Mouse (Mus musculus): ENCODE measurements at regions not wholly inside any gene's neighbourhood (a gene's known extent, or its start where the extent isn't known, plus 50 kb on each side); places are given as distances from the start of the nearest gene placed in this dataset.

- DNase-seq, result no peak
These were observed 69.5 kb upstream of the Spaca7 start for GRCm38 (mm10) chr8:12503344-12503743.

GRCm38 (mm10) chr8:12504240-12504639 lies 68.6 kb upstream of the Spaca7 start:
- no peak for DNase-seq

- DNase-seq, result no peak
These were observed 68.1 kb upstream of the Spaca7 start for GRCm38 (mm10) chr8:12504777-12505176.

GRCm38 (mm10) chr8:12510233-12510632 lies 62.6 kb upstream of the Spaca7 start:
- no peak for DNase-seq

- no peak for DNase-seq
These were observed 59.8 kb upstream of the Spaca7 start for GRCm38 (mm10) chr8:12513042-12513441.

GRCm38 (mm10) chr8:12514138-12514537 lies 58.7 kb upstream of the Spaca7 start:
- no peak for DNase-seq

GRCm38 (mm10) chr8:12521636-12522035 lies 51.2 kb upstream of the Spaca7 start:
- DNase-seq, result no peak
